Mouse (Mus musculus) midbrain, embryonic 14.5 days (tissue): ENCODE data around the gene Mef2d. TPM values are rescaled to one million over a fixed set of nuclear protein-coding genes. Genes with fewer than 3 reads are reported as not detected.

Experiments used
- ATAC-seq: fragments of 200-750 bp; cut with Nextera tagmentation; 2 replicates; pipeline ENCODE4 v1.8.0; 2017; ENCODE audit warnings: moderate number of reproducible peaks, moderate library complexity; ENCODE audit not compliant: low FRiP score, low TSS enrichment
- DNase-seq: peaks from one replicate; pipeline ENCODE4 v3.0.0-alpha.2; 2015
- H3K27ac ChIP-seq: fragments of 300-500 bp; sonication (generic); replicated peaks from 2 replicates; pipeline ENCODE4 v1.5.1; 2014; ENCODE audit warnings: mild to moderate bottlenecking, low read depth, low read length, moderate library complexity
- H3K27me3 ChIP-seq: fragments of 300-500 bp; sonication (generic); 2 replicates; pipeline ENCODE4 v1.6.1; 2014; ENCODE audit warnings: low read length, control low read depth, mixed read lengths; ENCODE audit not compliant: control insufficient read depth, insufficient read depth
- H3K36me3 ChIP-seq: fragments of 300-500 bp; sonication (generic); 2 replicates; pipeline ENCODE4 v1.6.1; 2014; ENCODE audit warnings: low read length, control low read depth; ENCODE audit not compliant: control insufficient read depth, insufficient read depth
- H3K4me1 ChIP-seq: fragments of 300-500 bp; sonication (generic); 2 replicates; pipeline ENCODE4 v1.6.1; 2014; ENCODE audit warnings: mild to moderate bottlenecking, antibody characterized with exemption, low read length, control low read depth; ENCODE audit not compliant: control insufficient read depth, insufficient read depth
- H3K4me2 ChIP-seq: fragments of 300-500 bp; sonication (generic); 2 replicates; pipeline ENCODE4 v1.6.1; 2014; ENCODE audit warnings: mild to moderate bottlenecking, low read length, moderate library complexity
- H3K4me3 ChIP-seq: fragments of 300-500 bp; sonication (generic); replicated peaks from 2 replicates; pipeline ENCODE4 v1.5.1; 2014; ENCODE audit warnings: low read depth, low read length
- H3K9ac ChIP-seq: fragments of 300-500 bp; sonication (generic); replicated peaks from 2 replicates; pipeline ENCODE4 v1.6.1; 2014; ENCODE audit warnings: mild to moderate bottlenecking, low read length, moderate library complexity
- H3K9me3 ChIP-seq: fragments of 300-500 bp; sonication (generic); 2 replicates; pipeline ENCODE4 v1.6.1; 2016; ENCODE audit warnings: low read length, control low read depth, mixed read lengths; ENCODE audit not compliant: control insufficient read depth
- WGBS: fragments of 180-500 bp; shearing (Covaris S2); extraction: QIAGEN DNeasy Blood & Tissue Kit; methylation state at CpG from one replicate; pipeline ENCODE4 v1.1.7; 2014; 5-methylcytosine and 5-hydroxymethylcytosine counted together
- polyA plus RNA-seq: library from polyadenylated mRNA; unstranded; fragments of >200 nt; fragmentation: Nextera tagmentation; extraction: Ambion mirVana; gene quantifications from 2 replicates; pipeline ENCODE4 v1.2.1, GENCODE M21; 2014

Mef2d gene
- polyA plus RNA-seq = 22.3 and 23.7 TPM in 2 replicates

- Histone ChIP-seq H3K9ac (peak within 1 kb of the TSS; percentile 84), H3K4me1 (peaks cover 44% of the 10 kb centered on the region), H3K27ac (peak within 1 kb of the TSS; percentile 97), H3K27me3 (peaks cover 18% of the 10 kb centered on the region), H3K36me3 (no peaks in the 10 kb centered on the region), H3K4me3 (peak within 1 kb of the TSS; percentile 92), H3K9me3 (no peaks in the 10 kb centered on the region), H3K4me2 (peak within 1 kb of the TSS; percentile 95)
- WGBS = under 1% methylated on average over 45 of the region's 52 CpGs
- DNase-seq (peak; percentile 99), ATAC-seq (peak; percentile 90)
These were observed at the start of gene Mef2d for GRCm38 (mm10) chr3:88141787-88142523. Mef2d (plus strand) TSS chr3:88142372.

GRCm38 (mm10) chr3:88094126-88094525 is 48.0 kb upstream of the Mef2d start:
- H3K36me3 ChIP-seq = peaks cover 10% of the 10 kb centered on the region; the same call in 1 of the 2 replicates
- 77% methylated on average over 5 of the region's 5 CpGs for WGBS
- DNase-seq = peak; percentile 9
- H3K9ac ChIP-seq = no peak overlapping the region
- no peaks in the 10 kb centered on the region for H3K9me3 ChIP-seq
- H3K4me2 ChIP-seq = no peak overlapping the region
- H3K4me1 ChIP-seq = no peaks in the 10 kb centered on the region
- no peak for ATAC-seq
- H3K27ac ChIP-seq = no peak overlapping the region
- H3K4me3 ChIP-seq = no peak overlapping the region
- no peaks in the 10 kb centered on the region for H3K27me3 ChIP-seq

GRCm38 (mm10) chr3:88097666-88098065 is 44.5 kb upstream of the Mef2d start:
- ATAC-seq (no peak), DNase-seq (no peak)
- no peaks in the 10 kb centered on the region for H3K27me3 ChIP-seq
- H3K36me3 ChIP-seq = peaks cover 5% of the 10 kb centered on the region; the same call in 1 of the 2 replicates
- no peak overlapping the region for H3K9ac ChIP-seq
- H3K27ac ChIP-seq = no peak overlapping the region
- 92% methylated on average over 6 of the region's 6 CpGs for WGBS
- H3K4me1 ChIP-seq = no peaks in the 10 kb centered on the region
- no peak overlapping the region for H3K4me2 ChIP-seq
- H3K9me3 ChIP-seq = no peaks in the 10 kb centered on the region
- H3K4me3 ChIP-seq = no peak overlapping the region

GRCm38 (mm10) chr3:88100251-88100650 is 41.9 kb upstream of the Mef2d start:
- 87% methylated on average over 3 of the region's 3 CpGs for WGBS
- no peak overlapping the region for H3K9ac ChIP-seq

GRCm38 (mm10) chr3:88101736-88102135 is 40.4 kb upstream of the Mef2d start:
- 93% methylated on average over 7 of the region's 7 CpGs for WGBS
- ATAC-seq = no peak
- Histone ChIP-seq H3K27ac (no peak overlapping the region), H3K4me1 (no peaks in the 10 kb centered on the region), H3K27me3 (no peaks in the 10 kb centered on the region), H3K9me3 (no peaks in the 10 kb centered on the region), H3K4me3 (no peak overlapping the region), H3K4me2 (no peak overlapping the region), H3K36me3 (peaks cover 5% of the 10 kb centered on the region; the same call in 1 of the 2 replicates), H3K9ac (no peak overlapping the region)
- no peak for DNase-seq

More at GRCm38 (mm10) chr3:88100251-88100650, 41.9 kb upstream of the Mef2d start:
- Histone ChIP-seq H3K36me3 (peaks cover 5% of the 10 kb centered on the region; the same call in 1 of the 2 replicates), H3K27me3 (no peaks in the 10 kb centered on the region), H3K4me3 (no peak overlapping the region), H3K4me2 (no peak overlapping the region), H3K4me1 (no peaks in the 10 kb centered on the region), H3K27ac (no peak overlapping the region), H3K9me3 (no peaks in the 10 kb centered on the region)
- DNase-seq (peak; percentile 9), ATAC-seq (no peak)

DNA sequence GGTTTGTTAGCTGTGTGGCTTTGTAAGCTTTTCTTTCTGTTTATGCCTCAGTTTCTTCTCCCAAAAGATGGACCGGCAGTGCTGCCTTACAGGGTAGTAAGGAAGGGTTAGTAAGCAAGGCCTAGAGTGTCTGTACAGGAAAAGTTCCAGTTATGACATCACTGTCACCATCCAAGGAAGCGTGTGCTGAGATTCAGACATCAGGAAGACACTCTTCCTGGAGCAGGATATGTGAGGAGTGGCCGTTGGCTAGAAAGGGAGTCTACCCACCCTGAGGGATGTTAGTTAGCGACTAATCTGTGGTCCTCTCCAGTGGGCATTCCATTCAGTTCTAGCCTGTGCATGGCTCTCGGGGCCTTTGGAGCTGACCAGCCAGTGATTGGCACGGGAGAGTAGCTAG is 40.0 kb upstream of the Mef2d start:
- Histone ChIP-seq H3K36me3 (peaks cover 5% of the 10 kb centered on the region; the same call in 1 of the 2 replicates), H3K9ac (no peak overlapping the region), H3K9me3 (no peaks in the 10 kb centered on the region), H3K4me3 (no peak overlapping the region), H3K4me2 (no peak overlapping the region), H3K27ac (no peak overlapping the region), H3K4me1 (no peaks in the 10 kb centered on the region), H3K27me3 (no peaks in the 10 kb centered on the region)
- DNase-seq = no peak
- no peak for ATAC-seq
- 89% methylated on average over 6 of the region's 6 CpGs for WGBS

- Histone ChIP-seq H3K9me3 (no peaks in the 10 kb centered on the region), H3K27me3 (no peaks in the 10 kb centered on the region), H3K9ac (no peak overlapping the region), H3K27ac (no peak overlapping the region), H3K4me3 (no peak overlapping the region), H3K36me3 (peaks cover 5% of the 10 kb centered on the region; the same call in 1 of the 2 replicates), H3K4me2 (no peak overlapping the region), H3K4me1 (no peaks in the 10 kb centered on the region)
- WGBS = 88% methylated on average over 6 of the region's 6 CpGs
- ATAC-seq (no peak), DNase-seq (no peak)
These were observed 39.6 kb upstream of the Mef2d start for GRCm38 (mm10) chr3:88102611-88103010.

- peaks cover 6% of the 10 kb centered on the region; the same call in 1 of the 2 replicates for H3K36me3 ChIP-seq
- H3K9ac ChIP-seq = no peak overlapping the region
- 74% methylated on average over 4 of the region's 4 CpGs for WGBS
- no peaks in the 10 kb centered on the region for H3K27me3 ChIP-seq
- H3K4me1 ChIP-seq = no peaks in the 10 kb centered on the region
- no peak overlapping the region for H3K4me2 ChIP-seq
- H3K27ac ChIP-seq = no peak overlapping the region
- no peaks in the 10 kb centered on the region for H3K9me3 ChIP-seq
- no peak overlapping the region for H3K4me3 ChIP-seq
- DNase-seq = no peak
- no peak for ATAC-seq
These were observed 36.0 kb upstream of the Mef2d start for GRCm38 (mm10) chr3:88106126-88106525.

- WGBS = 96% methylated on average over 6 of the region's 6 CpGs
- Histone ChIP-seq H3K4me1 (no peaks in the 10 kb centered on the region), H3K9ac (no peak overlapping the region)
These were observed 33.0 kb upstream of the Mef2d start for GRCm38 (mm10) chr3:88109126-88109525.

More at GRCm38 (mm10) chr3:88109126-88109525, 33.0 kb upstream of the Mef2d start:
- ATAC-seq = no peak
- no peak overlapping the region for H3K27ac ChIP-seq
- no peaks in the 10 kb centered on the region for H3K9me3 ChIP-seq
- DNase-seq = no peak
- H3K4me3 ChIP-seq = no peak overlapping the region
- H3K27me3 ChIP-seq = no peaks in the 10 kb centered on the region
- peaks cover 6% of the 10 kb centered on the region; the same call in 1 of the 2 replicates for H3K36me3 ChIP-seq
- H3K4me2 ChIP-seq = no peak overlapping the region
